Mouse (Mus musculus): ENCODE results near the gene Sema3f.

DNA sequence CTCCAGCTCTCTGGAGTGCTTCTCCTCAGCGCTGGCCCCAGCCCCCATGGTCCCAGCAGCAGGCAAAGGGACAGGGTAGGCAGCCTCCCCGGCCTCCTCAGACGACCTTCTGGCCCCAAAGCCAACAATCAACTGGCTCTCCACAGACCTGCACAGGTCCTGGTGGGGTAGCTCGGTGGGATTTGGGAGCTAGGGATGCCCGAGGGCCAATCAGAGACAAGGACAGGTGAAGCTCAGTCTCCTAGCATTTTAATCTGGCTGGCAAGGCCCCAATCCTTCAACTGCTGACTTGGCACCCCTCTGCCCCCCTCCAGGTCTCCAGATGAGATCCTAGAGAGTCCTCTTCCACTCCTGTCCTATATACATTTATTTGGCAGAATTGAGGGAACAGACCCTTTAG lies 30.8 kb downstream of the Sema3f start, which contains the start of gene Gnat1:
- TF ChIP-seq CTCF (IDR thresholded peaks at IDR 0.05; ENCODE audit: borderline replicate concordance, control insufficient read depth, extremely low read depth, insufficient read depth, low read length, poor library complexity), result no peak
- TF ChIP-seq POLR2A (IDR thresholded peaks at IDR 0.05; ENCODE audit: control insufficient read depth, extremely low read depth, insufficient read depth, low read length, poor library complexity), result no peak
